Mouse (Mus musculus): ENCODE measurements around the gene Hmgcr. TPM values are rescaled to one million over a fixed set of nuclear protein-coding genes. Genes with fewer than 3 reads are reported as not detected.
A peak's percentile ranks its signal among the peaks of the same experiment; 100 is the strongest.

The Hmgcr gene
- 178 and 203 TPM in 2 replicates for polyA plus RNA-seq (2015; fragmentation: Nextera tagmentation; extraction: Ambion mirVana)

DNA sequence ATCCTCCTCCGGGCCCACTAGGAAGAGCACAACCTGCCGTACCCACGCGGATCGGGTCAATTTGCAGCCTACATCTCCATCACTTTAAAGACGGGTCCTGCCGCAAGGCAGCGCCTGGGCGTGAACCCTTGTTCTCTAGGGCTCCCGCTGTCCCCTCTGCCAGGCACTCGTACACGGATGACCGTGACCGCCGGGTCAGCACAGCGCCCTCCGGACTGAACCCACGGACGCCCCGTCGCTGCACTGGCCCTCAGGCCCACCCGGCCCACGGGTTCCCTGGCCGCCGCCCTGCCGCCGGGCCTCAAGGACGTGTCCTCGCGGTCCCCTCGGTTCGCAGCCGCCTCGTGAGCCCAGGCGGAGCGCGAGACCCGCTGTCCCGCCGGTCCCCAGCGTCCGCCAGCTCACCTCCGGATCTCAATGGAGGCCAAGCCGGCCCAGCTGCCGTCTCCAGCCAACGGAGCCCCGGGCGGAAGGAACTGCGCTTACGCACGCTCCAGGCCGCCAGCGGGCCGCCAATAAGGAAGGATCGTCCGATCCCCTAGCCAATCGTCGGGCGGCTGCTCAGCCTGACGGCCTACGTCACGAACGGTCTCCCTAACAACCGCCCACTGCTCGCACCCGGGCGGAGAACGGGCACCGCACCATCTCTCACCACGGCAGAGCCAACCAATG is at the start of gene Hmgcr:
Gene Hmgcr, minus strand, starts transcription at position 531 of the 672 bp plus-strand sequence.
- H3K4me1 ChIP-seq (replicated peaks), result peaks cover 46% of the 10 kb centered on the region
- under 1% methylated on average over 68 of the region's 70 CpGs for WGBS
- H3K9me3 ChIP-seq, result no peaks in the 10 kb centered on the region
- peak within 1 kb of the TSS; percentile 91 for H3K4me2 ChIP-seq (replicated peaks)
- H3K36me3 ChIP-seq, result peaks cover 10% of the 10 kb centered on the region
- peak; percentile 100 for ATAC-seq
- H3K9ac ChIP-seq (replicated peaks), result peak within 1 kb of the TSS; percentile 99
- H3K4me3 ChIP-seq (replicated peaks), result peak within 1 kb of the TSS; percentile 99
- peak within 1 kb of the TSS; percentile 99 for H3K27ac ChIP-seq
- H3K27me3 ChIP-seq, result no peaks in the 10 kb centered on the region

DNA sequence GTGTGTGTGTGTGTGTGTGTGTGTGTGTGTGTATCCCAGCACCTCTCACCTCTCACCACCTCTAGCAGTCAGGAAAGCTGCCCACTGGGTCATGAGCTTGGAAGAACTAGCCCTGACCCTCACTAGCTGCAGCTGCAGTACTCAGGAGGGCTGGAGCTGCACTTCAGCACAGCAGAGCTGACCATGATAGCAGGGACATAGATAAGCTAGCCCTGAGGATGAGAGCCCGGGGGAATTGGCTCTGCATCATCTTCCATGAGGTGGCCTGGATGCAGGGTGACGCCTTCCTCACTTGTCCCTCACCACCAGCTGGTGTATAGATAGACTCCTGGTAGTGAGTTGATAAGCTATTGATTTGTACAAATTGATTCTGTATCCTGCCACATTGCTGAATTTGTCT is 49.3 kb upstream of the Hmgcr start:
- 88% methylated on average over 2 of the region's 2 CpGs for WGBS
- Histone ChIP-seq H3K4me2 (replicated peaks) (no peak overlapping the region), H3K27me3 (no peaks in the 10 kb centered on the region), H3K9me3 (no peaks in the 10 kb centered on the region), H3K36me3 (no peaks in the 10 kb centered on the region), H3K4me3 (replicated peaks) (no peak overlapping the region), H3K27ac (no peak overlapping the region), H3K4me1 (replicated peaks) (no peaks in the 10 kb centered on the region), H3K9ac (replicated peaks) (no peak overlapping the region)
- no peak for ATAC-seq

DNA sequence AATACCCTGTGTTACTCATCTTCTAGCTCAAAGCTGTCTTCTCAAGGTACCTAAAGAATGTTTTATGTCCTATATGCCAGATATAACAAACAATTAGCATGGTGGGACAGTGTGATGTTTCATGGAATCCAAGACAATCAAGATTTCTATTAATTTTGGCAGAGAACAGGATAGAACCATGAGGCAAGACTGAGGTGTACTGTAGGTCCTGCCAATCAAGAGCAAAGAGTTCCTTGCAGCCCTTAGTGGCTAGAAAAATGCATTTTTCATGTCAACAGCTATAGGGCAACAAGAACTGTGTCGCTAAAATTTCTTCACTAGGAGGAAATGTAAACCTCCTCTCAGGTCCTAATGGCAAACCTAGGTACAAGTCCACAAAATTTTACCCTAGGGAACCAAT is 47.1 kb upstream of the Hmgcr start:
- Histone ChIP-seq H3K4me1 (replicated peaks) (no peaks in the 10 kb centered on the region), H3K9ac (replicated peaks) (no peak overlapping the region), H3K36me3 (no peaks in the 10 kb centered on the region), H3K27me3 (no peaks in the 10 kb centered on the region), H3K4me2 (replicated peaks) (no peak overlapping the region), H3K4me3 (replicated peaks) (no peak overlapping the region), H3K27ac (no peak overlapping the region), H3K9me3 (no peaks in the 10 kb centered on the region)
- ATAC-seq, result no peak
- WGBS, result 64% methylated on average over 1 of the region's 1 CpGs

DNA sequence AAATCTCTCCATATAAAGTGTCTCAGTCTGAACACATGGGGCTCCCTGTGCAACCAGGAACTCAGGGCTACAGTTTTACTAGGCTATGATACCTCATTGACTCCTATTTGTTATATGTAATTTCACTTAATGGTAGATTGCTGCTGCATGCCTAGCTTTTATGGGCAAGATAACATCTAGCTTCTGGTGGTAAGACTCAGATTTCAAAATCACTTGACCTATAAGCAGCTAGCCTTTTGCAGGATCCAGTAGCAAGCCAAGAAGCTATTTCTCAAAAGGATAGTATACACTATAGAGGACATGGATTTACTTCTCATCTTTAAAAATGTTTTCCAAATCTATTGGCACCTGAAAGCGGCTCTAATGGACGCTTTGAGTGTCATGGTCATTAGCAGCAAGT is 45.6 kb upstream of the Hmgcr start:
- Histone ChIP-seq H3K9ac (replicated peaks) (no peak overlapping the region), H3K27me3 (no peaks in the 10 kb centered on the region), H3K4me1 (replicated peaks) (no peaks in the 10 kb centered on the region), H3K27ac (no peak overlapping the region), H3K36me3 (no peaks in the 10 kb centered on the region), H3K4me2 (replicated peaks) (no peak overlapping the region), H3K9me3 (no peaks in the 10 kb centered on the region), H3K4me3 (replicated peaks) (no peak overlapping the region)
- WGBS, result 88% methylated on average over 2 of the region's 2 CpGs
- ATAC-seq, result no peak

DNA sequence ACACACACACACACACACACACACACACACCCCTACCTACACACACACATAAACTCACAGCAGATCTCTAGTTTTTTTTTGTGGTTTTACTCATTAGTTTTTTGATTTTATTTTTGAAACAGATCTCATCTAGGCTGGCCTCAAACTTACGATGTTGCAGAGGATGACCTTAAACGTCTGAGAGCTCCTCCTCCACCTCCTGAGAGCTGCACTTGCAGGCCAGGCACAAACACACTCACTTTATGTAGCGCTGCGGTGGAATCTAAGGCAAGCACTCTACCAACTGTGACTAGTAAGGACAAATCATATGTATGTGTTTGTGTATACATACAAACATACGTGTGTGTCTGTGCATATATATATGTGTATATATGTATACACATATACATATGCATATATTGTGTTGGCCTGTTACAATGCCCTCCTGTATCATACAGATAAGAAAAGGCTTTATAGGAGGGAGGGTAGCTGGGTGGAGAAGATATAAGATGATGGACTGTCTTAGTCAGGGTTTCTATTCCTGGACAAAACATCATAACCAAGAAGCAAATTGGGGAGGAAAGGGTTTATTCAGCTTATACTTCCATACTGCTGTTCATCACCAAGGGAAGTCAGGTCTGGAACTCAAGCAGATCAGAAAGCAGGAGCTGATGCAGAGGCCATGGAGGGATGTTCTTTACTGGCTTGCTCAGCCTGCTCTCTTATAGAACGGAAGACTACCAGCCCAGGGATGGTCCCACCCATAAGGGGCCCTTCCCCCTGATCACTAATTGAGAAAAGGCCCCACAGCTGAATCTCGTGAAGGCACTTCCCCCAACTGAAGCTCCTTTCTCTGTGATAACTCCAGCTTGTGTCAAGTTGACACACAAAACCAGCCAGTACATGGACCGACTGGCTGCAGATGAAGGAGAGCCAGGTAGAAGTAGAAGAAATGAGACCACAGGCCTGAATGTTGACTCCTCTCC is 38.8 kb upstream of the Hmgcr start:
- H3K36me3 ChIP-seq, result no peaks in the 10 kb centered on the region
- no peak for ATAC-seq
- H3K4me2 ChIP-seq (replicated peaks), result no peak overlapping the region
- no peak overlapping the region for H3K4me3 ChIP-seq (replicated peaks)
- no peaks in the 10 kb centered on the region for H3K27me3 ChIP-seq
- no peaks in the 10 kb centered on the region for H3K4me1 ChIP-seq (replicated peaks)
- H3K27ac ChIP-seq, result no peak overlapping the region
- no peaks in the 10 kb centered on the region for H3K9me3 ChIP-seq
- H3K9ac ChIP-seq (replicated peaks), result no peak overlapping the region
- WGBS, result 83% methylated on average over 8 of the region's 8 CpGs

DNA sequence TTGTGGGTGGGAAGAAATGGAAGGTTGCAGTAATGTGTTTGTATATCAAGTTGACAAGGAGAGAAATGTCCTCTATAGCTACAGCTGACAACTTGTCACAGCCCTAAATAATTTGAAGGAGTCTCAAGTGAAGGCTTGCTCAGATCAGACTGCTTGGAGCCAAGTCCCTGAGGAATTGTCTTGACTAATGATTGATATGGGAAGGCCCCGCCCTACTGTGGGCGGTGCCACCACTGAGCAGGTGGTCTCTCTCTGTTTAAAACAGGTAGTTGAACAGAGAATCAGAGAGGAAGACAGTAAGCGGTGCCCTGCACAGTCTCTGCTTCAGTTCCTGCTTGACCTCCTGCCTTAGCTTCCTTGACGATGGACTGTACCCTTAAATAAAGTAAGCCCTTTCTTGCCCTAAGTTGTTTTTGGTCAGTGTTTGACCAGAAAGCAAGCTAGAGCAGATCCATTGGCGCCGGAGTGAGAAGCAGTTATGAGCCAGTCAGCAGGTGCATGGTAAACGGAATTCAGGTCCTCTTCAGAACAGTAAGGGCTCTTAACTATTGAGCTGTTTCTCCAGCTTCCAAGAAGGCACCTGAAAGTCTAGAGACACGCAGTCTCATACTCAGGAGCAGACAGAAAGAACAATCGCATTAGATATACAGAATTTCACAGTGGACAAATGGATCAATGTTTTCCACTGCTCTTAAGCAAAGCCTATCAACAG is 32.0 kb upstream of the Hmgcr start:
- 81% methylated on average over 9 of the region's 9 CpGs for whole genome bisulfite sequencing
- no peak overlapping the region for H3K27ac ChIP-seq
- H3K9me3 ChIP-seq, result no peaks in the 10 kb centered on the region
- H3K27me3 ChIP-seq, result no peaks in the 10 kb centered on the region
- no peak overlapping the region for H3K4me3 ChIP-seq (replicated peaks)
- no peak overlapping the region for H3K4me2 ChIP-seq (replicated peaks)
- no peaks in the 10 kb centered on the region for H3K4me1 ChIP-seq (replicated peaks)
- no peak overlapping the region for H3K9ac ChIP-seq (replicated peaks)
- ATAC-seq, result no peak
- no peaks in the 10 kb centered on the region for H3K36me3 ChIP-seq

DNA sequence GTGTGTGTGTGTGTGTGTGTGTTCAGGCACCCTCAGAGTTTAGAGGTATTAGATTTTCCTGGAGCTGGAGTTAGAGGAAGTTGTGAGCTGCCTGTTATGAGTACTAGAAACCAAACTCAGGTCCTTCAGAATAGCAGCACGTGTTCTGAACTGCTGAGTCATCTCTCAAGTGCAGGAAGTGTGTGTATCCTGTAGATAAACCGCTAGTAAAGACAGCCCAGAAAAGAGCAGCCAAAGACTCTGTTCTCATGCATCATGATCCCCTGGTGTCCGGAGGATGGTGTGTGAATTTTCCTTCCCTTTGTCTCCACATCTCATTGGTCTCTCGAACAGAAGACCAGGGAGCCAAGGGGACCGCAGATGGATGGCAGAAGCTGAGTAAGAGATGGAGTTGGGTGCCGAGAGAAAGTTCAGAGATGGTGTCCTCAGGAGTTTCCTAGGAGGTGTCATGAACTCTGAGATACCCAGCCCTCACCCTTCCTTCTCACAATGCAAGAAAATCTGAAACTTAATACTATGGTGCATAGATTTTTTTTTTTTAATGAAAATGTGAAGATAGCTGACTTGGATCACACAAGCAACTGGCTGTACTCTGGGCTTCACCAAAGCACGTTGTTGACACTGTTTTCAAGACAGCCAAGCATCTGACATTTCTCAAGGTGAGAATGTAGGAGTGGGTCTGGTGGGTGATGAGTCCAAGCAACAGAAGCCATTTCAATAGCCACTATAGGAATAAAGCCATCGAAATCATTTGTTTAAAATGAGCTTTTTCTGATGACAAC is 27.3 kb upstream of the Hmgcr start:
- H3K4me2 ChIP-seq (replicated peaks), result no peak overlapping the region
- 82% methylated on average over 8 of the region's 8 CpGs for WGBS
- no peak for ATAC-seq

DNA sequence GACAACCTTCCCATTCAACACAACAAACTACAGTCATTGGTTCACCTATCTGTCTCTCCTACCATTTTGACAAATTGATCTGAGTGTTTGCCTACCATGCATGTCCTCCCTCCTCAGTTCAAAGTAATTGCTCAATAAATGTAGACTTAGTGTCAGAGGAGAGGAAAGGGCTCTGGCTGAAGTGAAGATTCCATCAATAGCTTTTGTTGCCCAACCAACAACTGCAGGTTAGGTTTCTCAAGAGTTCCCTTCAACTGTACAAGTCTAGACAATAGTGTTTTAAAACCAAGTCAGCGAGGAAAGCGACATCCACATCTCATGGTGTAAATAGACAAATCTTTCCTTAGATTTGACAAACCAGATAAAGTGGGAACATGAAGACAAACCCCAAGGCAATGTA is 24.7 kb upstream of the Hmgcr start:
- no peak for ATAC-seq
- no peaks in the 10 kb centered on the region for H3K9me3 ChIP-seq
- no peak overlapping the region for H3K9ac ChIP-seq (replicated peaks)
- H3K36me3 ChIP-seq, result no peaks in the 10 kb centered on the region
- H3K4me2 ChIP-seq (replicated peaks), result no peak overlapping the region
- no peaks in the 10 kb centered on the region for H3K27me3 ChIP-seq
- H3K4me3 ChIP-seq (replicated peaks), result no peak overlapping the region
- no peaks in the 10 kb centered on the region for H3K4me1 ChIP-seq (replicated peaks)
- 95% methylated on average over 2 of the region's 2 CpGs for WGBS
- no peak overlapping the region for H3K27ac ChIP-seq

More for the DNA sequence above, 27.3 kb upstream of the Hmgcr start:
- no peak overlapping the region for H3K9ac ChIP-seq (replicated peaks)
- H3K9me3 ChIP-seq, result no peaks in the 10 kb centered on the region
- no peak overlapping the region for H3K27ac ChIP-seq
- H3K4me1 ChIP-seq (replicated peaks), result no peaks in the 10 kb centered on the region
- no peaks in the 10 kb centered on the region for H3K27me3 ChIP-seq
- H3K36me3 ChIP-seq, result no peaks in the 10 kb centered on the region
- H3K4me3 ChIP-seq (replicated peaks), result no peak overlapping the region

DNA sequence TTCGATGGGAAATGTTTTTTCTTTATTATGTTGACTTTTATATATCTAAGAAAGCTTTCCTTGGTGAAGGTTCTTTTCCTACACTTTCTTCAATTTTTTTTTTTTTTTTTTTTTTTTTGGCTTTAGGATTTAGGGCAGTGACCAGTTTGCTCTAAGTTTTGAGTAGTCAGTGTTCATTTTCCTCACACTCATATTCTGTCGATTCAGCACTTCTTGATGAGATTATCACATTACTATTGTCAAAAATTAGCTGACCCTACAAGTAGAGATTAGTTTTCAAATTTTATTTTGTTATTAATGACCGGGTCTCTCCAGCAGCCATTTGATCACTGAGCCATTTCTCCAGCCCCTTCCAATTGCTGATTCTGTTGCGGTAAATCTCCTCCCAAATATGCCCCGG is 19.2 kb upstream of the Hmgcr start:
- no peak overlapping the region for H3K27ac ChIP-seq
- H3K4me2 ChIP-seq (replicated peaks), result no peak overlapping the region
- no peak overlapping the region for H3K9ac ChIP-seq (replicated peaks)
- H3K4me1 ChIP-seq (replicated peaks), result no peaks in the 10 kb centered on the region
- 91% methylated on average over 5 of the region's 5 CpGs for WGBS
- ATAC-seq, result no peak
- H3K9me3 ChIP-seq, result no peaks in the 10 kb centered on the region
- H3K36me3 ChIP-seq, result no peaks in the 10 kb centered on the region
- no peaks in the 10 kb centered on the region for H3K27me3 ChIP-seq
- H3K4me3 ChIP-seq (replicated peaks), result no peak overlapping the region

DNA sequence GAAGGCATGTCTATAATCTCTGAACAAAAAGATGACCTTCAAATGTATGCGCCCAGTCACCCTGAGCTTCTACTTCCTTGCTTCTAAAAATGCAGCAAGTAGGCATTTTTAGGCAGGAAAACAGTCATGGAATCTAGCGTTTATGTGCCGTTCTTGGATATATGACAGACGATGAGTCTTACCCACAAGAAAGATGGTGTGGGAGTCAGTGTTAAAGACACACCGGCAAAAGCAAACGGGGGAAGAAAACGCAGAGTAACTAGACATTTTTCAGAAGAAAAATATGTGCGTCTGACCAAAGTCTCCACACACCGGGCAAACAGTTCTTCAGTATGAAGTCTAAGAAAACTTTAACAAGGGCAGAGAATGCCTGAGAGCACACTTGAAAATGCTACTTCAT is 16.5 kb upstream of the Hmgcr start:
- WGBS, result 91% methylated on average over 9 of the region's 9 CpGs
- Histone ChIP-seq H3K4me1 (replicated peaks) (no peaks in the 10 kb centered on the region), H3K4me2 (replicated peaks) (no peak overlapping the region)

DNA sequence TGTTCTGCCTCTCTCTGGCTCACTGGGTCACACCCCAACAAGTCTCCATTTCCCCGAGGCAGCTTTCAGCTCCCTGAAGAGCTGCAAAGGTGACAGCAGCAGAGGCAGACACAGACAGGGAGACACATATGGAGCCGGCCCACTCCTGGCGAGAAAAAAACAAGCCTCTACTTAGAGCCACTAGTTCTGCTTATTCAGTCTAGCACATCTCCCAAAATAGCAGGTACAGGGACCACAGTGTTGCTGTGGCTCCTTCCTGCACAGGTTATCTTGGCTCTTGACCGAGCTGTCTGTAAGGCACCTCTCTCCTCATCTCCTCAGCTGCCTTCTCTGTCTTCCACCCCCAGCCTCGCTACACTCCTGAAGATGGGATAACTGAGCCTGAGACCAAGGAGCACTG is 14.0 kb upstream of the Hmgcr start:
- no peak for ATAC-seq

More for the DNA sequence above, 16.5 kb upstream of the Hmgcr start:
- no peaks in the 10 kb centered on the region for H3K9me3 ChIP-seq
- H3K9ac ChIP-seq (replicated peaks), result no peak overlapping the region
- no peak overlapping the region for H3K27ac ChIP-seq
- H3K36me3 ChIP-seq, result no peaks in the 10 kb centered on the region
- no peaks in the 10 kb centered on the region for H3K27me3 ChIP-seq
- no peak overlapping the region for H3K4me3 ChIP-seq (replicated peaks)
- no peak for ATAC-seq

More for the DNA sequence above, 14.0 kb upstream of the Hmgcr start:
- Histone ChIP-seq H3K9ac (replicated peaks) (no peak overlapping the region), H3K4me2 (replicated peaks) (no peak overlapping the region), H3K4me3 (replicated peaks) (no peak overlapping the region), H3K36me3 (no peaks in the 10 kb centered on the region), H3K27me3 (no peaks in the 10 kb centered on the region), H3K4me1 (replicated peaks) (no peaks in the 10 kb centered on the region), H3K27ac (no peak overlapping the region), H3K9me3 (no peaks in the 10 kb centered on the region)
- WGBS, result 82% methylated on average over 5 of the region's 5 CpGs

All from midbrain, embryonic 13.5 days (tissue).